Mouse (Mus musculus): ENCODE measurements around the gene Myocos. TPM values are rescaled to one million over a fixed set of nuclear protein-coding genes. Genes with fewer than 3 reads are reported as not detected.

The Myocos gene
- polyA plus RNA-seq, 1 experiment from 2014 or later: not detected

- ChIA-PET POLR2A (interaction anchor here (0.6 kb wide), 1 partner anchor 1338 kb away, joined by 5 read pairs; no protein-coding TSS in a partner anchor), CTCF (interaction anchor here (0.7 to 1.5 kb wide), 3 partner anchors 12 to 72 kb away, joined by 3 read pairs; no protein-coding TSS in a partner anchor)
- TF ChIP-seq CTCF (IDR thresholded peaks at IDR 0.05): no peak
- H3K27me3 ChIP-seq: peaks cover 15% of the 10 kb centered on the region
- ATAC-seq (no peak), DNase-seq (ENCODE audit: low read depth, low spot score) (no peak)
- in situ Hi-C loops (cut with MboI; ENCODE audit: low pct_unique_long_range_greater_than_20kb): no loop called here
These were observed 42.5 kb downstream of the Myocos start for GRCm38 (mm10) chr1:162615511-162615910.

GRCm38 (mm10) chr1:162611191-162611590 is 46.8 kb downstream of the Myocos start:
- no peak for TF ChIP-seq CTCF (IDR thresholded peaks at IDR 0.05)
- ChIA-PET CTCF (interaction anchor here (1.0 to 1.8 kb wide), 4 partner anchors 9 to 66 kb away, joined by 3 to 4 read pairs (median 3); partner anchors contain the start of gene Mettl13), POLR2A (no interaction called here)
- in situ Hi-C loops (cut with MboI; ENCODE audit: low pct_unique_long_range_greater_than_20kb): no loop called here
- DNase-seq (ENCODE audit: low read depth, low spot score): no peak
- peaks cover 15% of the 10 kb centered on the region for H3K27me3 ChIP-seq
- ATAC-seq: no peak

DNA sequence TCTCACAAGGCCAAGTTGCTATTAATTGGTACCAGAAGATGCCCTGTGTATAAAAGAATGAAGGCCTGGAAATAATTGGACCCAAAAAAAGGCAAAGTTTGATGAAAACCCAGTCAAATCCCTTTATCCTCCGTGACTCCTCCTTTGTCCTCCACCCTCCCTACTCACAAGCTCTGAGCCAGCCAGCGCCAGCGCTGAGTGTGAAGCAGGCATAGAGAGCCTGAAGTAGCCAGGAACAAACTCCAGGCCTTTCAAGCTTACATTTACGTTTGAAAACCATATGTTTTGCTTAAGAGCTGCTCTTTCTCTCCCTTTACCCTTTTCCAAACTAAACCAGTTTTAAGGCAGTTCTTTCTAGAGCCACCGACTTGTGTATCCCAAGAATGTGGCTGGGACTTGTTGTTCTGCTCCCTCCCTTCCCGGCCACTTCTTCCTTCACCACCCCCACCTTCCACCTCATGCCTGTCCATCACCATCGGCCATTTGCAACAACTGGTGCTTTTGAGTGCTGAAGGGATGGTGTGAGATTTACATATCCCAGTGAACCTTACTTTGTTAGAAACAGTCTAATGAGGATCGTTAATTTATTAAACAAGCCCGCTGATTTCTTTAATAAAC is 48.3 kb downstream of the Myocos start:
- ATAC-seq (no peak), DNase-seq (ENCODE audit: low read depth, low spot score) (no peak)
- peaks cover 15% of the 10 kb centered on the region for H3K27me3 ChIP-seq
- in situ Hi-C loops (cut with MboI; ENCODE audit: low pct_unique_long_range_greater_than_20kb): no loop called here
- ChIA-PET POLR2A (interaction anchor here (0.6 kb wide), 1 partner anchor 28 kb away, joined by 3 read pairs; no protein-coding TSS in a partner anchor), CTCF (interaction anchor here (1.5 to 1.8 kb wide), 2 partner anchors 11 to 61 kb away, joined by 4 read pairs; partner anchors contain the start of gene Mettl13)
- TF ChIP-seq CTCF (IDR thresholded peaks at IDR 0.05): no peak

DNA sequence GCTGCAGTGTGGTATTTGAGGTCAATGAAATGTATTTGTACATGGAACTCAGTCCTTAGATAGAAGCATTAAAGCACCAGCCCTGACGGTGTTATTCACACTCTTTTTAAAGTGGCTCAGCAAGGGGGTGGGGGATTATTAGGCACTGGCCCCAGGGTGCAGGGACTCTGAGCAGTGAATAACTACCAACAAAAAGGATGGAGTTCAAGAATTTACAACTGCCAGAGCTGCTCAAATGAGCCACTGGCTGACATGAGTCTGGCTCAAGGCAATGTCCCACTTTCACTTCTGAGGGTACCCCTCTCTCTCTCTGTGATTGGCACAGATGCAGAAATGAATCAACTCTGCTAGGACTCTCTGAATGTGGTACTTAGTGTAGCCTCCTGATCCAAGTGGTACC is 49.9 kb downstream of the Myocos start:
- ChIA-PET CTCF (no interaction called here), POLR2A (no interaction called here)
- ATAC-seq (no peak), DNase-seq (ENCODE audit: low read depth, low spot score) (no peak)
- no peak for TF ChIP-seq CTCF (IDR thresholded peaks at IDR 0.05)
- H3K27me3 ChIP-seq: peaks cover 15% of the 10 kb centered on the region
- in situ Hi-C loops (cut with MboI; ENCODE audit: low pct_unique_long_range_greater_than_20kb): no loop called here

DNA sequence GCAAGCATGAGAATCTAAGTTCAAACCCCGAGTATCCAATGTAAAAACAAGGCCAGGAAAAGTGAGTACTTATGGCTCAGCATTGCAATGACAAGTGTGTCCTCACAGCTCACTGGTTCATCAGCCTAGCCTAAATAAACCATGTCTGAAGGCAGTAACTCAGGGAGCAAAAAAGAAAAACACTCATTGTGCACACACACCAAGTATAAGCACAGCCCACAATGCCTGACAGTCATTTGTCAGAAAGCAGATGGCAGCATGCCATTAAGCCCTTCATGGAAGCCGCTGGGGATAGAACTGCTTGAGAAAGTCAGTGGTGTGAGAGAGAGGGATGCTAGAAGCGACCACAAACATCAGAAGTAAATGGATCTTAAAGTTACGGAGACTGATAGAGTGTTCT is 56.7 kb downstream of the Myocos start:
- CTCF ChIA-PET: interaction anchor here (0.7 to 1.4 kb wide), 4 partner anchors 10 to 25 kb away, joined by 3 read pairs; no protein-coding TSS in a partner anchor
- H3K27me3 ChIP-seq: no peaks in the 10 kb centered on the region
- DNase-seq (ENCODE audit: low read depth, low spot score) (no peak), ATAC-seq (no peak)
- in situ Hi-C loops (cut with MboI; ENCODE audit: low pct_unique_long_range_greater_than_20kb): no loop called here
- TF ChIP-seq CTCF (IDR thresholded peaks at IDR 0.05): no peak
- POLR2A ChIA-PET: no interaction called here

DNA sequence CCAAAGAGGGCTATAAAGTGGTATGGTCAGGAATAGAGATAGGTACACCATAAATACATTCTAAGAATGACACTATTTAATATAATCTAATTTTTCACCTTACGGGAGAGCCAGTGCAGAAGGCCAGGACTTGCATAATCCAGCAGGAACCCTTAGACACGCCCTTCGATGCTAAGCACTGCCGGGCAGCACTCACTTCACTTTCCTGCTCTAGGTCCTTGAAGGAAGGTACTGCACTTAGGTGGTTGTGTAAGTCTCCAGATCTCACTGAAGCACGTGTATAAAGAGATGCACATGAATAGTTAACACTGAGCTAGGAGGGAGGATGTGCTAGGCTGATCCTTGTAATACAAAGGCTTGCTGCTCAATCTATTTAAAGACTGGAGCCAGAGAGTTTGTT is 58.4 kb downstream of the Myocos start:
- POLR2A ChIA-PET: no interaction called here
- DNase-seq (ENCODE audit: low read depth, low spot score) (no peak), ATAC-seq (no peak)
- no peak for TF ChIP-seq CTCF (IDR thresholded peaks at IDR 0.05)
- in situ Hi-C loops (cut with MboI; ENCODE audit: low pct_unique_long_range_greater_than_20kb): no loop called here
- CTCF ChIA-PET: interaction anchor here (1.4 kb wide), 1 partner anchor 12 kb away, joined by 3 read pairs; no protein-coding TSS in a partner anchor
- H3K27me3 ChIP-seq: no peaks in the 10 kb centered on the region

DNA sequence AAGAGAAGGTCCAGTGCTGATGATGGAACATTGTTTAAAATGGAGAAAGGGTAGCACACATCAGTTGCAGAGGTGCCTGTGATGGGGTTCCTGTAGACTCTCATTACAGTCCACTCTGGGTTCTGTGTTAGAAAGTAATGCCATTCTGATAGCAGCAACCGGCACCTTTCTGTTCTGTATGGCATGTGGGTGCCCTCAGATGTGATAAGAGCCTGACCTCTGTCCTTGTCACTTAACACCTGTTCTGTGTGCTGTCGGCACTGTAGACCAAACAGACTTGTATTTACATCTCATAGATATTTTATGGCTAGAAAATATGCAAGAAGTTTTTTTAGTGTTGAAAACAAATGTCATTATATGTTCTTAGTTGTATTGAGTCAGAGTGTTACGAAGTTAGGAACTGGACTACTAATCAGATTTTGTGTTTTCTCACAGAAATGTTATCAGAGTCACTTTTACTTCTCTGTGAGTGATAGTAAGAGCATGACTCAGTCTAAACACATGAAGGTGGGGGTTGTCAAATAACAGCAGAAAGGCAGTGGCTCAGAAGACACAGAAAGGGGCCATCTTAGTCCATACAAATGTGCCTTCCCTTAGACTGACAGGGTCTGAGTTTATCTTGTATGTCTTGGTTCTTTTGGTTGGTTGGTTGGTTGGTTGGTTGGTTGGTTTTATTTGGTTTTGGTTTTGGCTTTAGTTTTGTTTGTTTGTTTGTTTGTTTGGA is 60.5 kb downstream of the Myocos start:
- no peak for TF ChIP-seq CTCF (IDR thresholded peaks at IDR 0.05)
- no peak for DNase-seq (ENCODE audit: low read depth, low spot score)
- no peak for ATAC-seq
- POLR2A ChIA-PET: no interaction called here
- in situ Hi-C loops (cut with MboI; ENCODE audit: low pct_unique_long_range_greater_than_20kb): no loop called here
- CTCF ChIA-PET: no interaction called here
- H3K27me3 ChIP-seq: no peaks in the 10 kb centered on the region

Other genes starting within 250 kb of the Myocos start
- 35.6 TPM for gene Dnm3, start 180.2 kb downstream of the Myocos start, polyA plus RNA-seq (2021)
- 12.0 TPM for gene Mettl13, start 109.7 kb downstream of the Myocos start, polyA plus RNA-seq (2021)
- gene Vamp4, start 87.7 kb downstream of the Myocos start, polyA plus RNA-seq (2021): 46.3 TPM
- gene Myoc, start 19.1 kb downstream of the Myocos start, polyA plus RNA-seq (2021): not detected
- 78.5 TPM for gene Prrc2c, start 82.3 kb upstream of the Myocos start, polyA plus RNA-seq (2021)
- gene Fmo4, start 155.8 kb upstream of the Myocos start, polyA plus RNA-seq (2021): 0.14 TPM
- 19.1 TPM for gene Fmo1, start 208.4 kb upstream of the Myocos start, polyA plus RNA-seq (2021)
- gene Fmo2, start 240.5 kb upstream of the Myocos start, polyA plus RNA-seq (2021): 0.42 TPM